Mouse (Mus musculus): ENCODE results near the gene Poll.
A peak's percentile ranks its signal among the peaks of the same experiment; 100 is the strongest.

Gene Poll

DNA sequence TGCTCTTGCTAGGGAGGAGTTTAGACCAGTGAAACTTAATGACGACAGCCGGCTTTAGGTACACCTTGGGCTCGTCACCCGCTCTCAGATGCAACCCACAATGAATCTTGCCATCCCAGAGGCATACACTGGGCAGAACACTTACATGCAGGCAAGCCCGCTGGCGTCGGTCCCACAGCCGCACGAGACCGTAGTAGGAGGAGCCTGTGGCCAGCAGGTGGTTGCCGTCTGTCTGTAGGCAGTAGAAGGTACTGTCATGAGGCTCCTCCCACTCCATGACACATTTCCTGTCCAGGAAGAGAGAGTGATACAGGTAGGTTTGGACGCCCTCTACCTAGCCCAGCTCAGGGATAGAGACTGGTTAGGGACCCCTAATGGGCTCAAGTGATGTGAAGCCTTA, 18.6 kb upstream of the Poll start:
- DNase-seq (ENCODE audit: low read depth, low spot score), result no peak

DNA sequence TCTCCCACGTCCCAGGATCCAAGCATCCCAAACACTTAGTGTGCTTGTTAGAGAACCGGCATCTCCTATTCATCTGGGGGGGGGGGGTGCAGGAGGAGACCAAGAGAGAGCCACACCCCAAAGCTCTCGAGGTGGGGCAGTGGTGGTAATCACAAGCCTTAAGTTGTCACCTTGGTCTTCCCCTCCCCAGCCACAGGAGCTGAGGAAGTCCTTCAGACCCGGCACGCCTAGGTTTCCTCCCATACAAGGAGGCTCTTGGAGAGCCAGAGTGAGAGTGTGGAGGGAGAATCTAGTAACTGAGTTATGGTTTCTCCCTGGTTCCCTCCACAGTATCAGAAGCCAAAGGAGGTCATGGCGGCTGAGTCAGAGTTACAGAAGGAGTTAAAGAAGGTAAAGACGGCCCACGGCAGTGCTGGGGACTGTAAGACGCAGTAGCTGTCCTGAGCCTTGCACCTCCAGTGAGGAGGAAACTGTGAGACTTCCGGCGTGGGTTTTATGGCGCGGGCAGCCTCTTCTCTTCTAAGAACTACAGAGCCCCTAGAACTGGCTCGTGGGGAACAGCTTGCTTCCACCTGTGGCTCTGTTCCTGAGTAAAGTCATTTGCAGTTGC, 16.9 kb upstream of the Poll start:
- no peak for DNase-seq (ENCODE audit: low read depth, low spot score)

DNA sequence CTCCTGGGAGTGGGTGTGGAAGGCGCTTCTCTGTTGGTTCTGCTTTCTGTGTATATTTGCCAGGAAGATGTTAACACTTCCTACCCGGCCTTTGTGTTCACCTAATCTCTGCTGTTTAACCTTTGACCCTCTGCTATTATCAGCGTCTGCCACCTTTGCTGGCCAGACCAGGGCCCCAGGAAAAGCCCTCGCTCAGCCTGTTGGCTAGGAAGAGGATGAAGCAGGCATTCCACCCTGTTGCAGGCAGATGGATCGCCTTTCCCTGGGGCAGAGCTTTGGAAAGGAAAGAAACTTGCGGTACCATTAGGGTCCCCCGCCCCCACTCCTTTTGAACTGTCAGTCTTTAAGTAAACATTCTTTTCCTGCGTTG, 15.3 kb upstream of the Poll start:
- DNase-seq (ENCODE audit: low read depth, low spot score), result no peak

DNA sequence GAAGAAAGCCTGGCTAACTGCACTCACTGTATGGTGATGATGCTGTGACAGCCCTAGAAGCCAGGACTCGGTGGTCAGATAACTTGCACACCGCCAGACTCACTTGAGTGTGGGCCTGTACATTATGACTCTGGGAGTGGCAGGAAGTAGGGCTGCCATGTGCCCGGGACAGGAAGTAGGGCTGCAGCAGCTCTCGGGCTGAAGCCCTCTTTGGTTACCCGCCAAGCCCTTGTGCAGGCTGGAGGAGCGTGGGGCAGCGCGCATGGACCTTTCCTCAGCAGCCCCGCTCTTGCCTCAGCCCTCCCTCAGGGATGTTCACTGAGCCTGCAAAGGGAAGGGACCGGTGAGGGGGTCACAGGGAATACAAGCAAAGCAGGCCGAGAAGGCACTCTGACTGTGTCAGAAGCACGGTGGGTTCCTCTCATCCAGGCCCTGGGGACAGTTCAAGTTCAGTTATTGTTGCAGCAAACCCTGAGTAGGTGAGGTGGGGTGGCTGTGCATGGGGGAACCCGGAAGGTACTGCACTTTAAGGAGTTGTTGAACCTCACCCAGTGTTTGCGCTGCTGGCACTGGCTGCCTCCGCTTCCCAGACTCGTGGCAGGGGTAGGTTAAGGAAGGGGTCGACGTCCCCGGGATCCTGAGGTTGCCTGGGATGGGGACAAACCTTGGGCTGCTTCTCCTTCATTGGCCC, 14.8 kb upstream of the Poll start:
- DNase-seq (ENCODE audit: low read depth, low spot score), result no peak

DNA sequence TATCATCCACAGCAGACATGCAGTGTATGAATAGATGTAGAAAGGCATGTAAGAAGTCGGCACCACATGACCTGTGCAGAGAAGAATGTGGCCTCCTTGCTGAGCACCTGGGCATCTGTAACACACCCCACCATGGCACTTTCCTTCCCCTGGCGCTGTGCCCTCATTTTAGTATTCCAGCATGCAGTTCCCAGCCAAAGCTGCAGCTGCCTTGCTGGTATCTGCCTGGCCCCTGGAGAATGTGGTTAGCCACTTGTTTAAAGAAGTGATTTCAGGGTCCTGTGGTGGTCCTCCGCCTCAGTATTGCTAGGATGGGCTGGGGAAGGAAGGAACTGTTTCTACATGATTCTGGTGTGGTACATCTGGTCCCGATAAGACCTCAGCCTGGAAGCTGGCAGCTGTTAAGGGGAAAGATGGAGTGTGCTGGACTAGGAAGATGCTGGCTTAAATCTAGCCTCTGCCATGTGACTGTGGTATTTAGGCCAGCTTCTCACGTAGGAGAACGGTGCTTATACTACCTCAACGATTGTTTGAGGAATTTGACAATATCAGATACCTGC, 14.1 kb upstream of the Poll start:
- no peak for DNase-seq (ENCODE audit: low read depth, low spot score)

DNA sequence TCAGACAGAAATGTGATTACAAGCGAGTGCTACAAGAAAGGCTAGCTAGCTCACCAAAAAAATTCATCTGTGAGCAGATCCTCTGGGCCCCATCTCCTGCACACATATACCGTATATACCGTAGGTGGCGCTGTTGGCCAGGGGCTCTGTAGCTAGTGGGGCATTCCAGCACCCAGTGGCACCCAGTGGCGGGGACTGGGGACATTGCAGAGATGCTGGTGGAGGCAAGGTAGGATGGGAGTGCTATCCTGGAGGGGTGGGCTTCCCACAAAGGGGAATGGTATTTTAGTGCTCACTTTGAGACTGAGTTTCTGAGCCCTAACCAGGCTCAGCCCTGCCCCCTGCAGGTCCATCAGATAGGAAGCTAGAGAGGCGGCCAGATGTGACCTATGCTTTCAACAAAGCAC, 13.5 kb upstream of the Poll start:
- peak; percentile 86 for DNase-seq (ENCODE audit: low read depth, low spot score)

DNA sequence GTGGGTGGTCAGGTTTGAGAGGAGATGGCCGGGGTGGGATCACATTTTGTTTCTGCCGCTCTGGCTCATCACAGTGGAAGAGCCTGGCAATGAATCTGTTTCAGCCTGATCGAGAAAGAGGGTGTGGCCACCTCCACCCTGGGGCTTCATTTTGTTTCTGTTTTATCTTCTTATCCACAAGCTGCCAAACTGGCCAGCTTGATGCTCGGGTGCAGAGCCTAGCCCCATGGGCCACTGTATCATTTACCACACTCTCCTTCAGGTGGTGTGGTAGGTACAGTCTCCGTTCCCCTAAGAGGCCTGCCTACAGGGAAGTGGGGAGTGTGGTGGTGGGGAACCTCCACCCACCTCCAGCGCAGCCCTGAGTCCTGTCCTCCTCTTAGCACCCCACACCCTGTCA, 12.7 kb upstream of the Poll start:
- no peak for DNase-seq (ENCODE audit: low read depth, low spot score)

DNA sequence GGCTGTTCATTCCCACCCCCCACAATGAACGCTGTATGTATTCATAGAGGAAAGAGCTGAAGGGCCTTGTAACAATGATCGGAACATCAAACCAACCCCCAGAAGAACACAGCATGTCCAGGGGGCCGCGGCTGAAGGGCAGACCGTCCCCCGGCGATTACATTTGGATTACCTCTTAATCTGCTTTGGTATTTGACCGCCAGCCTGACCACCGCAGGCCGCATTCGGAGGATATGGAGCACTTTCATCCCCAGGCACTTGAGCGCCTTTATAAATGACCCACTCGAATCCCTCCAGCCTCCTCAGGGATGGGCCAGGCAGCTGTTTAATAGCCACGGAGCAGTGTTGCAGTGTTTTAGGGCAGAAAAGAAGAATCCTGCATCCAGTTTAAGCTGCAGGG, 7.0 kb upstream of the Poll start:
- no peak for DNase-seq (ENCODE audit: low read depth, low spot score)

DNA sequence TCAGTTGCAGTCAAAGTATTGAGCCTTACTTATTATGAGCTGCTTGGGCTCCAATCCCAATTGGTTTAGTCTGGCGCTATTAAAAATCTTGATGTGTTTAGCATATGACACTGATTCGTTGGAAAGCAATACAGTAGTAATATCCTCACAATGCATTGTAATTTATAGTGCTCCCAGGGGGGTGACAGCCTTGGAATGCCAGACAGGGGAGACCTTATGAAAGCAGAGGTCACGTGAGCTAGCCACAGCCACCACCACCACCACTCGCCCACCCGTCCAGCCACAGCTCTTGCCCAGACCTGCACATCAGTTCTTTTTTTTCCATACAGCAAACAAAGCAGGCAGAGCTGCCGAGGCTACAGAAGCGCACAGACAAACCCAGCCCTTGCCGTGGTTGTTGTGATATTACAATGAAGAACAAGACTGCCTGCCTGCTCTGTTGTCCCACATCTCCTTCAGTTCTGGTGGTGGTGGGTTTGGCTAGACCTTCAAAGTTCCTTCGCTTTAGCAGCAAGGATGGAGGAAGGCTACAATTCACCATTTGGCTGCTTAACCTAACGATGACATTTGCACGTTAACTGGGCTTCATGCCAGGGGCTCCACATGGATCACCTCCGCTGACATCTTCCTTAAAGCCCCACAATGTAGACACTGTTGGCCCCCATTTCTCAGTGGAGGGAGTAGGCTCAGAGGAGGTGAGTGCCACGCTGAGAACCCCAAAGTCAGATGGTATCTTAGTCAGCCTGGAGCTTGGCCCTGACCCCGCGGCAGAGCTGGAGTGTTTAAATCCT, 5.8 kb upstream of the Poll start:
- no peak for DNase-seq (ENCODE audit: low read depth, low spot score)

DNA sequence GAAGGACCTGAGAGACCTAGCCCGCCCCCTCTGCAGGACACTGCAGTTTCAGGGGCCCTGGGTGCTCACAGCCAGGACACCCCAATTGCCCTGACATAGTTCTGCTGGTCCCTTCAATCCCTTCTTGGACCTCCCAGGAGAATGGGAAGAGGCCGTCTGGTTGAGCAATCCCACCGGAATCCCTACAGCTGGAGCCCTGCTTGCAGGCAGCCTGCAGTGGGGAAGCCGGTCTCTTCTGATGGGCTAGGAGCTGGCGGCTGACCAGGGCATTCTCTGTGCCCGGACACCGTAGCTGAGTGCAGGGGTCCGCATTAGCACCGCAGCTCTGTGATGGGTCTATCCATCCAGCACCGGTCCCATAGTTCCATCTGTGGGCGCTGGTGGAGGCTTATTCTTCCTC, 6.2 kb downstream of the Poll start:
- no peak for DNase-seq (ENCODE audit: low read depth, low spot score)

DNA sequence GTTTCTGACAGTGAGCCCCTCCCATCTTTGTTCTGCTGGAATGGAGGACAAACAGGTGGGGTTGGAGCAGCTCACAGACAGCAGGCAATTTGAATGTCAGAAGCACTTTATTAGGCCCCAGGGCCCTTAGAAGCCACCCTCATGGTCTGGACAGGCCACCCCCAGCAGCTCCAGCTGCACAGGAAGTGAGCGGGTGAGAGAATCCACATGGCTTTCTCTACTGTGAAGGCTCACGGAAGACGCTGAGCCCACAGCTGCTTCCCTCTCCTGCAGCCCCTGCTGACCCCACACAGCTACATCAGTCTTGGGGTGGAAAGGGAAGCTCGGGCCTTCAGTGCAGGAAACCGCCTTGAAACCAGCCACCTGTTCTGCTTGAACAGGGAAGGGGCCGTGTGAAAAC, 8.1 kb downstream of the Poll start:
- DNase-seq (ENCODE audit: low read depth, low spot score), result no peak

DNA sequence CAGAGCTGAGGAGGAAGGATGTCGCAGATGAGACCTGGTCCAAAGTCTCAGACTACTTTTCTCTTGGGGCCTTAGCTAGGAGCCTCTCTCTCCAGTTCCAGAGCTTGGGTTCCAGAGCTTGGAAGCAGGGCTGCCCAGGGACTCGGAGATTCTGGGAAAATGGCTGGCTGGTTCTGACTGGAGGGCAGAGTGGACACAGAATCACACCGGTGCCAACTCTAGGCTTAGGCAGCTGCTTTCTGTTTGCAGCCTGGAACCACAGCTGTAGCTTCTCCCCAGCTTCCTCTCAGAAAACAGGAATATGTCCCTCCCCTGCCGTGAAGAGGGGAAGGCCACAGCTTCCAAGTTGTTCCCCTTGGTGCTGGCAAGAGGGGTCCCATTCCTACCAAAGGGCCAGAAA, 10.4 kb downstream of the Poll start:
- no peak for DNase-seq (ENCODE audit: low read depth, low spot score)

DNA sequence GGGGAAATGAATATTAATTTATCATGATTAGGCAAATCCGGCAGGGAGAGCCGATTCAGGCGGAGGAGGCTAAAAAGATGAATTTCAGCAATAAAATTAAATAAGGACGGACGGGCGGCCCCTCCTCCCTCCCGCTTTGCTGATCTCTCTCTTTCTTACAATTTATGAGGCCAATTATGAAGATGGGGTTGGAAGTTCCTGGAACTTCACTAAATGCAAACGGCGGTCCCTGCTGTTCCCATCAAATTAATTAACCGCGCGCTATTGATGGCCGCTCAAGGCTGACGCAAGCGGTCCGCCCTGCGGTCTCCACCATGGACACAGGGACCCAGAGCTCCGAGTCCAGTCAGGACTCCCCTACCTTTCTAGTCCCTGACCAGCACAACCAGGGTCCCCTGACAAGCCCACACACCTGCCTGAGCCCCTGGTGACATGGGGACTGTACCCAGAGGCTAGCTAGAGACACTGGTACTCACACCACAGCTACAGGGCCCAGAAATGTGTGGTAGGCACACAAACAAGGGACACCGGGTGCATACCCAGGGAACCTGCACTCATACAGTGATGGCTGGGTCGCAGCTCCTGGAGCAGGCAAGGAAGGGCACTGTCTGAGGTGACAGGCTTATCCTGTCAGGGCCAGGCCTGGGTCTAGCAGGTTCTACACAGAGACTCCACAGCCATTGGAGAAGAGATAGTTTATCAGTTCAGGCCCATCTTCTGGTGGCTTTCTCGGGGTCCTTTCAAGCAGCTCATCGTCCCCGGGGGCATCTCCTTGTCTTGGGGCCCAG, 11.0 kb downstream of the Poll start:
- DNase-seq (ENCODE audit: low read depth, low spot score), result no peak

DNA sequence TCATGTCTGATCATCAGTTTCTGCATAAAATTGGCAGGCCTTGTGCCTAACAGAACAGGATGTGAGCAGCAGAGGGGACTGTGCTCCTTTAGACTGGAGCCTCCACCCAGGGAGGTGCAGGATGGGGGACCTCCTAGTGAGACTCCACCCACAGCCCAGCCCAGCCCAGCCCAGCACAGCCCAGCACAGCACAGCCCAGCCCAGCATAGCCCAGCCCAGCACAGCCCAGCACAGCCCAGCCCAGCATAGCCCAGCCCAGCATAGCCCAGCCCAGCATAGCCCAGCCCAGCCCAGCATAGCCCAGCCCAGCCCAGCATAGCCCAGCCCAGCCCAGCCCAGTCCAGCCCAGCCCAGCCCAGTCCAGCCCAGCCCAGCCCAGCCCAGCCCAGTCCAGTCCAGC, 12.1 kb downstream of the Poll start:
- DNase-seq (ENCODE audit: low read depth, low spot score), result peak; percentile 75

DNA sequence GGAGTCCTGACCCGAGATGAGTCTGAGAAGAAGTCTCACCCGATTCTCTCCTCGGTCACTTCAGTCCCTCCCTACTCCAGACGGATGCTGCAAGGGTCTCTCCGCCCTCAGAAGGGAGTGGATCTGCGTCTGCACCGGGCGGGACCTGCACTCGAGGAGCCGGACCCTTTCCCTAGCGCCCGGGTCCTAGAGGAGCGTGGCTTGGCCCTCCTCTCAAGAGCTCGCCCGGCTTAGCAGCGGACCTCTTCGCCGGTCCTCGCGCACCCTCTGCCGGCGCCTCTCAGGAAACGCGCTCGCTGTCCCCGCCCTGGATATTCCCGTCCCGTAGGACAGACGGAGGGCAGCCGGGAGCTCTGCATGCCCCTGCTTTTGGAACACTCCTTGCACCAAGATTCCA, 15.4 kb downstream of the Poll start:
- DNase-seq (ENCODE audit: low read depth, low spot score), result peak; percentile 83

DNA sequence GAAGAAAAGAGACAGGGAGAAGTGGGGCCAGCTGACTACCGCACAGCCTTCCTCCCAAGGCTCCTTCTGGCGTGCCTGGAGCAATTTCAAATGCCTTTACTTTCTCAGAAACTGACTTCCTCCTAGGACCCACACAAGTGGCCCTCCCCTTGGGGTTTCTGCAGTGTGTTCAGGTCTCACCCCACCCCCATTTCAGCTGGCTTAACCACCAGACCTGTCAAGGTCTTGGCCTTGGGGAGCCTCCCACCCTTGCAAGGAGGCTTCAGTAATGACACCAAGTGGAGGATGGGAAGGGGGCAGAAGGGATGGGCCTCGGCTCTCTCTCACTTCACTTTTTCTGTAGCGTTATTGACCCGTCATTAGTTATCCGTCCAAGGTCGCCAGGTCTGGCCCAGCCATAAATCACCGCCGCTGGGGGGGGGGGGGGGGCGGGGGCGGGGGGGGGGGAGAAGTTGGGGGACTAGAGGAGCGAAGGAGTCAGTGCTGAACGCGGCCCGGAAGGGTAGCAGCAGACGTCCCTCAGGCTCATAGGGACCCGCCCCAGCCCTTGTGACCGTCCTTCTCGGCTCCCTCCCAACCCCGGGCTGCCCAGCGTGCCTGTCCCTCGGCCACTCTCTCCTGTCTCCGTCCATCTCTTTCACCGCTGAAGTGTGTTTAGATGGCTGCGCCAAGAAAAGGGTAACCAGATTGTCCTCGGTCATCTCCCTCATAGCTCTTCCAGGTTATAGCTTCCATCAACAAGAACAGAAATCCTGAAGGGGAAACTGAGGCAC, 16.0 kb downstream of the Poll start:
- DNase-seq (ENCODE audit: low read depth, low spot score), result peak; percentile 21

DNA sequence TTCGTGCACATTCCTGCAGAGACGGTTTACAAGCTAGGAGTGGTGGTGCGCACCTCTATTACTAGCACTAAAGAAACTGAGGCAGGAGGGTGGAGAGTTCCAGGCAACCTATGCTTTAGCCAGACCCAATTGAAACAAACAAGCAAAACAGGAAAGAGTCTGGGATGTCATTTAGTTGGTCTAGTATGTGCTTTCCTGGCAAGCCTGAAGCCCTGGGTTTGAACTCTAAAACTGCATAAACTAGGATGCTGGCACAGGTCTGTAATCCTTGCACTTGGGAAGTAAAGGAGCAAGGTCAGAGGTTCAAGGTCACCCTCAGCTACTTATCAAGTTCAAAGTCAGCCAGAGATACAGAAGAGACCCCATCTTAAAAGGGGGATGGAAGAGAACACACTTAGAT, 18.3 kb downstream of the Poll start:
- DNase-seq (ENCODE audit: low read depth, low spot score), result no peak

DNA sequence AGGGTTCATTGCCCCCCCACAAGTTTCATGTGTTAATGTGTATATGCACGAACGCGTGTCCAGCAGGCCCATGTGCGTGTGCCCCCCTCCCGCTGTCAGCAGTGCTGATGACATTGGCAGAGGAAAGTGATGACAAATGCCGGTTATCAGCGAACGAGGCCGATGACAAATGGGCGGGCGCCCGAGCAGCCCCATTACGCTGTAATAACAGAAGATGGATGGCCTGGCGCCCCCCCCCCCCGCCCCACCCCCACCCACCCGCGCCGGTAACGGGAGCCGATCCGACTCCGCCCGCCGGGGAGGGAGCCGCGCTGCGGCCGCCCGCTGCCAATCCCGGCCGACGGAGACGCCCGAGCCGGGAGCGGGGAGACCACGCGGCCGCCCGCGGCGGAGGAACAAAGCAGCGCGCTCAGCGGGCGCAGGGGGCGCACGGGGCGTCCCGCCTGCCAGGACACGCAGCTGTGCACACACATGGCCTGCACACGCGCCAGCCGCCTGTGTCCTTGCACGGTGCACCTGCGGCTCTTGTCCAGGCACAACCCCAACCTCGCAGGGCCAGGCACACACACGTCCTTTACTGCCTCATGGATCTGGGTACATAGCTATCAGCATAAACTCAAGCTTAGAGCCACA, 18.8 kb downstream of the Poll start:
- no peak for DNase-seq (ENCODE audit: low read depth, low spot score)

DNA sequence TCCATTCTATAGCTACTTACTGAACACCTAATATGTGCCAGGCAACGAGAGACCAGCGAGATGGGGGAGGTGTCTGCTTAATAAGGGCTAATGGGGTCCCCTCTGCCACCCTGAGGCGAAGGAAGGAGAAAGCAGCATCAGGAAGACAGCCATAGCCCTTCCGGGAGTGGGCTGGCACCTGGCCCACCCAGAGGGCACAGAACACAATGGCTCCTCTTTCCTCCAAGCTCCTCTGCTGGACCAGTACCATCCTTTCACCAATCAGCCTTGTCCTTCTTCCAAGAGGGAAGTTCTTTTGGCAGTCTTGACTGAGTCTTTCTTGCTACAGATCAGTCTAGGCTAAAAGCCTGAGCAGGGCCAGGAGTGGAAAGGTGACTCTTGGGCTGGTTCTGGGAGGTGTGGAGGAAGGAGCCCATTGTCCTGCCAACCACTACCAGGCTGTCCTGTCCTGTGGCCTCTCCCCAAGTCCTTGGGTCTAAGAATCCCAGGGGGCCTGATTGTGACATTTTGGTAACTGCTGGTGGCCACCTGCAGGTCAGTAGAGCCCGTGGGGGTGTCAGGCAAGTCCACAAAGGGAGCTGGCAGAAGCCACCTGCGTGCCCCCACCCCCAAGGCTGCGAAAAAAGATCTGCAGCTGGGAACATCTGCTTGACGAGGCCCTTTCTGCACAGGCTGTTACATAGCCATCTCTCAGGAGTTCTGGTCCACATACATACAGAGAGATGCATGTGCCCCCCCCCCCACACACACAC, 19.5 kb downstream of the Poll start:
- DNase-seq (ENCODE audit: low read depth, low spot score), result no peak

DNA sequence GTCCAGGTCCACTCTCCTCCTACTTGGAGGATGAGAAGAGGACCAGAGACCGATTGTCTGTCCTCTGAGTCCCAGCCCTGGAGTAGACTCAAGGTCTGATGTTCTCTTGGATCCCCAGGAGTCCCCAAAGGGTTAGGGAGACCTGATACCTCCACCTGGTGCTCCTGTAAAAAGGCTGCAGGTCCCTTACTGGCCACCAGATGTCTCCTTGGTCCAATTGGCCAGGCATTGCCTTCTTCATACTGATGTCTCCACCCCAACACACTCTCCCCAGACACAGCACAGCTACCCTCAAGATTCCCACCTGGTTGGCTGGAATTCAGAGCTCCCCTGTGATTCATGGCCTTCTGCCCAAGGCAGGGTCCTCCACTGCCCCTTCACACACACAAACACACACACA, 22.8 kb downstream of the Poll start:
- DNase-seq (ENCODE audit: low read depth, low spot score), result peak; percentile 76
